Mouse (Mus musculus) induced T-regulatory cell, adult 2 months (primary cell): Measurements from ENCODE around the gene Slc22a1.
A peak's percentile ranks its signal among the peaks of the same experiment; 100 is the strongest.

ENCODE experiments used
- DNase-seq: peaks from one replicate; pipeline ENCODE4 v3.0.0-alpha.2; 2012; ENCODE audit warnings: low read depth

The Slc22a1 gene

DNA sequence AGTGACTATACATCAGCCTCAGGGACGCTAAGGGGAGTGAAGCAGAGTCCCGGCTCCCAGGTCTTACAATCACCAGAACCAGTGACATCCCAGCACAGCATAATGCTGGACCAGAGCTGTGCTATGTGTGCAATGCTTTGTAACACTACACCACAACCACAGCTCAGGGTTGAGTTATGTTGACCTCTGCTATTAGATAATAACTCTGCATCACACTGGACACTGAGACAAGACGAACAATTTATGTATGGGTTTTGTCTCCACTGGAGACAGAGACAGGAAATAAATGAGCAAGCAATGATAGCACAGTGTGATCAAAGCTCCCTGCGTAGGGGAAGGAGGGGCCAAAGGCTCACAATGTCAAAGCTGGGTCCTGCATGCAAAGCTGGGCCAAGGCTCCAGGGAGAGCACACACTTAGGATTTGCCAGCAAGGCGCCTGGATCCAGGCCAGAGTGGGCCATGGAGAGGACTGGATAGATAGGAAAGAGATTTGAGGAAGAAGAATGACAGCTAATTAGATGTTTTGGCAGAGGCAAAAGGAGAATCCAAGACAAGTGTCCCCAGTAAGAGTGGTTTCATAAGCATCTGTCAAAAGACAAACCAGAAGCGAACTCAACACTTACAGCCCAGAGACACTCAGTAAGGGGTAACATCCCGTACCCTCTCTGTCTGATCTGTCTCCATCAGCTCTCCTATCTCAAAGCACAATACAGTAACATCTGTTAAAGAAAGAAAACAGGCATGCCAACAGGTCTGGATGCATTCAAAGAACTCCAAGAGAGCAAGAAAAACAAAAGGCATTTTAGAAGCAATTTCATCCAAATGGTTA lies 43.6 kb downstream of the Slc22a1 start:
- no peak for DNase-seq

DNA sequence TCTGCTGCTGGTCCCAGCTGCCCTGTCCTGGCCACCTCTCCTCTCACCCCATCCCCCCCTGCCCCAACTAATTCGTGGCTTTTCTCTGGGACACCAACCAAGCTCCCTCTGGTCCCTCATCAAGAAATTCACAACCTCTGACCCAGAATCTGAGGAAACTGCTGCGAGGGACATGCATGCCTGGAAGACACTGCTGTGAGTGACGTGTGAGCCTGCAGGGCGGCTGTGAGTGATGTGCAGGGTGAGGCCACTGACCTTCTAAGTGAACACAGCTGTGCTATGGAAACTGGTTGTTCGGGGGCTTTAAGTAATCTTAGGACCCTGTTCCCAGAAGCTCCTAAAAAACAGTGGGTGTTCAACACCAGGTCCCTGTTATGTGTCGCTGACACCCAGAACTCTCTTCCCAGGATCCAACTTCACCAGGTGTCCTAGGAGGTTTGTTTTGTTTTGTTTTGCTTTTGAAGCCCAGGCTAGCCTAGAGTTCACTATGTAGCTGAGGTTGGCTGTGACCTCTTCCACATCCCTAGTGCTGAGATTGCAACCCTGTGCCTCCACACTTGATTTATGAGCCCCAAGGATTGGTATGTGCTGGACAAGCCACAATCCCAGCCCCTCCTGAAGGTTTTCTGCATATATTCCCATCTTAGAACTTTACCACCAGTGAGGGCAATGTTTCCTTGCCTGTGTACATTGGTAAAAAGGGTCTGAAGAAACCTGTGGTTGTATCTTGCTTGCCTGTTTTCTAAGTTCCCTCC lies 44.5 kb downstream of the Slc22a1 start:
- DNase-seq, result no peak

DNA sequence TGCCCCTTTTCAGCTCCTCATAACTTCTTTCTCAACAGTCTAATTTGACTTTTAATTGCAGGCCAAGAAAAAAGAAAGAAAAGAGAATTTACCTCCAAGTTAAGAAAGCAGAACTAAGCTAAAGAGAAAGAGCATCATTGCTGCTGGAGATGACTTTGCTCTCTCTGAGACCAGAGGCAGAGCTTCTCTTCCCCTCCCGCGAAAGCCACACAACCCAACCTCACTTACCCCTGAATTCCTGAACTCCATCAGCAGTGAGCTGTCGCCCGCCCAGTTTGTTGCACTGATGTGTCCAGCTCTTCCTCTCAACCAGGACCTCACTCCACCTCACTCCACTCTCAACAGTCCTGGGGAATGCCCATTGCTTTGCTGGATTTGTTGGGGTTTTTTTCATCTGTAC lies 47.6 kb downstream of the Slc22a1 start:
- no peak for DNase-seq

- no peak for DNase-seq
Measured at GRCm38 (mm10) chr17:12619641-12620040, 56.0 kb downstream of the Slc22a1 start.

DNA sequence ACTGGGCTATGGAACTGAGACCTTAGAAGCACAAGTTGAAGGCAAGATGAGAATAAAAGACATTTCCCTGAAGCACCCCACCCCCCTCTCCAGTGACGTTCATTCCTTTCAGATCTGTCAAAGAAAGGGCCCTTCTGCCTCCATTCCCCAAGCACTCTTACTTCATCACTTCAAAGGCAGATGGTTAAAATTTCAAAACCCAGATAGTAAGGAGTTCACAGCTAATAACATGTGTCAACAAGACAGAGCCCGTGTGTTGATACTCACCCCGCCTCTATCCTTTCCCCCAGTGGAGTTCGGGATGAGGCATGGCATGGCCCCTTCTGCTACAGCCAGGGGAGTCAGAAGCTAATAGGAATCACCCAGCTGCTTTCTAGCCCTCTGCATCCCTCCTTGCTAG lies 60.2 kb downstream of the Slc22a1 start:
- no peak for DNase-seq

DNA sequence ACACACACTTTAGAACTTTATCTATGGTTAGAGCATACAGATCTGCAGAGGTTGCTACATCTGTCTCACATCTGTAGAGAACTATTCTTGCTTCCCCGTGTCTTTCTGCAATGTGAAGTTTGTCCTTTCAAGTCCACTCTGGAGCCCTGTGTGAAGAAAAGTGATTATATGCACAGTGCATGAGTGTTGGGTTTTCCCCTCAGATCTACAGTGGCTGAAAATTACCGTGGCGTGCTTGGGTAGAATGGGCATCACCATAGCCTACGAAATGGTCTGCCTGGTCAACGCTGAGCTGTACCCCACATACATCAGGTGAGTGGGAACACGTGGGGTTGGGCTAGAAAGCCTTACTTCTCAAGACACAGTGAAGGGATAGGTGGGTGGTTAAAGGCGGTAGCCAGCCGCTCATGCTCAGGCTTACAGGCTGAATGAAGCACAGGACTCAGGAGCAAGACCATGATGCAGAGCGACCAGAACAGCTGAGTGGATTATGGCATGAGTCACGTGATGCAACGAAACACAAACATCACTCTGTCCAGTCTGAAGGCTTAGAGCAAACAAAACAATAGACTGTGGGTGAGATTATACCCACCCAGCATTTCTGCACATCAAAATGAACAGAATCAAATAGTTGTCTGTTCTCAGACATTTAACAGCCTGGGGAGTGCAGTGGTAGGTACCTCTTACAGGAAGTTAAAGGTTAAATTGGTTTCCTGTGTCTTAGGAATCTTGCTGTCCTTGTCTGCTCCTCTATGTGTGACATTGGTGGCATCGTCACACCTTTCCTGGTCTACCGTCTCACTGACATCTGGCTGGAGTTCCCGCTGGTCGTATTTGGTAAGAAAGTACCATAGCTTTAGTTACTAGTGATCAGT lies 60.9 kb downstream of the Slc22a1 start:
- peak; percentile 20 for DNase-seq

DNA sequence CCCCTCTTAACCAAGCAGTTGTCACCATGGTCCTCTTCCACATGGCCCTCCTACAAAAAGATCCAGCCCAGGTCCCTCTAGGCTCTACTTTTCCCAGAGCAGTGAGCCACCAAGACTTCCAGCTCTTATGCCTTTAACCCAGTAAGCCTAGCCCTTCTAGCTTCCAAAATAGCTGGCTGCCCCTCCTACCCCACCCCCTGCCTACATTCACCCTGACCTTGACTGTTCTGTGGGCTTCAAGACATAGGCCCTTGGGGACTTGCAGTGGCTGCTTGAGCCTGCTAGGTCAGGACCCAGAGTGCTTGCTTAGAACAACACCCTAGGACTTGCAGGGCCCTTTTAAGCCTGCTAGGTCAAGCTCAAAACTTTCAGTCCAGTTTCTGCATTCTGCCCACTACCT lies 68.4 kb downstream of the Slc22a1 start:
- DNase-seq, result no peak

DNA sequence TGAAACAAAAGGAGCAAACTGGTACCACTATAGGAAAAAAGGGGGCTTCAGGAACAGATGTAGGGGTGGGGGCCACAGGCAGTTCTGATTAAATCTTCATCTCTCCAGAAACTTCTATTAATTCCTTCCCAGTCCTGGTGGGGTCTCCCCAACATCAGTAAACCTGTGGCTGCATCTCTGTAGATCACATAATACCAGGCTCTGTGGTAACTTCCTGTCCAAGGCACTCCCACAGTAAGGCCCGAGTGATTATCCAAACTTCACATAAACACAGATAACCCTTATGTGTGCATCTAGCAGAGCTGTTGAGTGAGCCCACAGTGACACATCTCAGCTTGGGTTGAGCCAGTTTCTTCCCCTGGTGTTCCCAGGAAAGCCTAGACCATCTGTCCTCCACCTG lies 69.0 kb downstream of the Slc22a1 start:
- DNase-seq, result peak; percentile 12
